ENCODE assay signal across 21 mouse cellular contexts in genomic region chr13:55230701-55231100, GRCm38 (mm10). TPM values are rescaled to one million over a fixed set of nuclear protein-coding genes. Genes with fewer than 3 reads are reported as not detected.
DNase-seq lines count a peak whose midpoint lies in the region; ATAC-seq and TF ChIP-seq lines count a peak whose summit lies in the region.
"Had no signal": no experiment of that assay in that cellular context is flagged by ENCODE, and none has a peak within 500 bp of the region (broad histone marks: within the 10 kb centered on the region; RNA-seq: fewer than 3 reads in every experiment).

No protein-coding gene starts in this region.

- H3K9ac ChIP-seq in heart, postnatal 0 days (replicated peaks; ENCODE audit: low read depth, low read length): no peak overlapping the region
- H3K9ac ChIP-seq in heart, embryonic 12.5 days: no peak overlapping the region
- H3K9ac ChIP-seq: forebrain, embryonic 12.5 days; hindbrain, embryonic 15.5 days; limb, embryonic 13.5 days; midbrain, embryonic 12.5 days; neural tube, embryonic 12.5 days had no signal

- H3K27ac ChIP-seq in heart, postnatal 0 days (ENCODE audit: low read depth): no peak overlapping the region
- no peak overlapping the region for H3K27ac ChIP-seq in heart, embryonic 12.5 days (ENCODE audit: poor library complexity, severe bottlenecking)
- no peak overlapping the region for H3K27ac ChIP-seq in left cerebral cortex, adult 2 months
- H3K27ac ChIP-seq: embryonic facial prominence, embryonic 10.5 days; forebrain, embryonic 12.5 days; hindbrain, embryonic 15.5 days; limb, embryonic 13.5 days; midbrain, embryonic 12.5 days; neural tube, embryonic 12.5 days had no signal

- no peaks in the 10 kb centered on the region for H3K27me3 ChIP-seq in heart, postnatal 0 days (ENCODE audit: control insufficient read depth, insufficient read depth, low read length)
- no peaks in the 10 kb centered on the region for H3K27me3 ChIP-seq in heart, embryonic 12.5 days (replicated peaks)
- H3K27me3 ChIP-seq: forebrain, embryonic 12.5 days; hindbrain, embryonic 15.5 days; limb, embryonic 13.5 days; midbrain, embryonic 12.5 days; neural tube, embryonic 12.5 days had no signal

- 86% methylated on average over 1 of the region's 1 CpGs for WGBS in heart, postnatal 0 days
- WGBS in heart, embryonic 12.5 days: 86% methylated on average over 1 of the region's 1 CpGs

- H3K9me3 ChIP-seq in heart, postnatal 0 days (replicated peaks; ENCODE audit: control insufficient read depth, low read length): no peaks in the 10 kb centered on the region
- no peaks in the 10 kb centered on the region for H3K9me3 ChIP-seq in heart, embryonic 12.5 days (replicated peaks)
- H3K9me3 ChIP-seq: embryonic facial prominence, embryonic 10.5 days; forebrain, embryonic 12.5 days; hindbrain, embryonic 15.5 days; limb, embryonic 13.5 days; midbrain, embryonic 12.5 days; neural tube, embryonic 12.5 days had no signal

- intact Hi-C loops in left cerebral cortex, adult 2 months (cut with DNase I): no loop called here

- TF ChIP-seq CTCF in heart, postnatal 0 days (IDR thresholded peaks at IDR 0.05; ENCODE audit: low read depth): 0 out of 2 replicates have a peak, but pooled peaks have one; percentile 12
- peak; percentile 33 for TF ChIP-seq CTCF in left cerebral cortex, adult 2 months (IDR thresholded peaks at IDR 0.05)

- no peak for TF ChIP-seq EP300 in heart, postnatal 0 days (IDR thresholded peaks at IDR 0.05; ENCODE audit: low read depth)

- DNase-seq in heart, postnatal 0 days (ENCODE audit: low spot score): no peak
- DNase-seq in left cerebral cortex, adult 2 months (ENCODE audit: extremely low spot score in 1 of 2, low spot score in 2 of 2): no peak
- DNase-seq in left cerebral cortex, adult 9 months (ENCODE audit: low spot score in 2 of 2): no peak
- peak; percentile 25 for DNase-seq in thymus, postnatal 14 days
- no peak for DNase-seq in thymus, postnatal 36 days
- DNase-seq: adrenal gland, adult 8-10 months; cerebellum, adult 9-10 months; gastrocnemius, postnatal 36 days; heart, postnatal 36 days; kidney, adult 18-20 months; kidney, postnatal 25 days; thymus, postnatal 4 days had no signal

- ATAC-seq in heart, postnatal 0 days (ENCODE audit: insufficient read depth, low read depth): no peak
- ATAC-seq in heart, embryonic 12.5 days (ENCODE audit: insufficient number of reproducible peaks, low FRiP score): no peak
- no peak for ATAC-seq in erythroid progenitor cell, adult 5-6 weeks (replicated peaks; ENCODE audit: low FRiP score, poor library complexity, severe bottlenecking)

- no peaks in the 10 kb centered on the region for H3K4me1 ChIP-seq in heart, postnatal 0 days (ENCODE audit: control insufficient read depth, insufficient read depth)
- H3K4me1 ChIP-seq in heart, embryonic 12.5 days (replicated peaks): no peaks in the 10 kb centered on the region
- H3K4me1 ChIP-seq: embryonic facial prominence, embryonic 10.5 days; forebrain, embryonic 12.5 days; hindbrain, embryonic 15.5 days; limb, embryonic 13.5 days; midbrain, embryonic 12.5 days; neural tube, embryonic 12.5 days had no signal

- H3K36me3 ChIP-seq in heart, postnatal 0 days (replicated peaks; ENCODE audit: control insufficient read depth, insufficient read depth, low read length): peaks cover 73% of the 10 kb centered on the region
- H3K36me3 ChIP-seq in heart, embryonic 12.5 days: peaks cover 73% of the 10 kb centered on the region

- H3K4me2 ChIP-seq in heart, postnatal 0 days (ENCODE audit: low read depth, low read length): no peak overlapping the region
- H3K4me2 ChIP-seq in heart, embryonic 12.5 days: no peak overlapping the region
- H3K4me2 ChIP-seq: forebrain, embryonic 12.5 days; heart, embryonic 11.5 days; hindbrain, embryonic 15.5 days; limb, embryonic 13.5 days; midbrain, embryonic 12.5 days; neural tube, embryonic 12.5 days had no signal

- no peak overlapping the region for H3K4me3 ChIP-seq in heart, postnatal 0 days (ENCODE audit: low read depth, low read length)
- H3K4me3 ChIP-seq in heart, embryonic 12.5 days: no peak overlapping the region
- no peak overlapping the region for H3K4me3 ChIP-seq in left cerebral cortex, adult 2 months
- H3K4me3 ChIP-seq: embryonic facial prominence, embryonic 10.5 days; forebrain, embryonic 12.5 days; hindbrain, embryonic 15.5 days; limb, embryonic 13.5 days; midbrain, embryonic 12.5 days; neural tube, embryonic 12.5 days had no signal

RNA-seq across cellular contexts. Expression of gene Nsd1, which starts 21.1 kb away (rescaled TPM):
- total RNA-seq in heart, postnatal 0 days (2014; rRNA removed; ENCODE audit: low replicate concordance): 49.3 and 75.1 TPM in 2 replicates
- 39.1 and 45.4 TPM in 2 replicates for polyA plus RNA-seq in heart, postnatal 0 days (2015; fragmentation: Nextera tagmentation; extraction: Ambion mirVana)
- polyA plus RNA-seq in heart, embryonic 12.5 days (2016; fragmentation: Nextera tagmentation; extraction: Ambion mirVana): 52.7 and 53.9 TPM in 2 replicates
- total RNA-seq in left cerebral cortex, adult 2 months (2021): 100 to 1,000 TPM; 116 to 118 TPM
- total RNA-seq in erythroid progenitor cell, adult 5-6 weeks (2015; ENCODE audit: low replicate concordance): 36.9 and 38.2 TPM in 2 replicates
- total RNA-seq in erythroid progenitor cell, adult 5-6 weeks (2017; ENCODE audit: low replicate concordance): 50.6 and 85.7 TPM in 2 replicates
